Mouse (Mus musculus) large intestine, adult 2 months (tissue): ENCODE measurements around the gene Psme2. TPM values are rescaled to one million over a fixed set of nuclear protein-coding genes. Genes with fewer than 3 reads are reported as not detected.

Experiments
- DNase-seq: peaks from one replicate; pipeline ENCODE4 v3.0.0-alpha.2; 2012; ENCODE audit warnings: low read depth, low spot score
- WGBS: fragments of 180-500 bp; shearing (Covaris S2); methylation state at CpG from one replicate; pipeline ENCODE4 v1.1.7; 2018; 5-methylcytosine and 5-hydroxymethylcytosine counted together
- polyA plus RNA-seq: library from polyadenylated mRNA; depleted of rRNA; stranded (reverse); fragments of >200 nt; gene quantifications from 2 replicates; pipeline ENCODE4 v1.2.3, GENCODE M21; 2012

Gene Psme2
- polyA plus RNA-seq, 1 experiment: 357 TPM

DNA sequence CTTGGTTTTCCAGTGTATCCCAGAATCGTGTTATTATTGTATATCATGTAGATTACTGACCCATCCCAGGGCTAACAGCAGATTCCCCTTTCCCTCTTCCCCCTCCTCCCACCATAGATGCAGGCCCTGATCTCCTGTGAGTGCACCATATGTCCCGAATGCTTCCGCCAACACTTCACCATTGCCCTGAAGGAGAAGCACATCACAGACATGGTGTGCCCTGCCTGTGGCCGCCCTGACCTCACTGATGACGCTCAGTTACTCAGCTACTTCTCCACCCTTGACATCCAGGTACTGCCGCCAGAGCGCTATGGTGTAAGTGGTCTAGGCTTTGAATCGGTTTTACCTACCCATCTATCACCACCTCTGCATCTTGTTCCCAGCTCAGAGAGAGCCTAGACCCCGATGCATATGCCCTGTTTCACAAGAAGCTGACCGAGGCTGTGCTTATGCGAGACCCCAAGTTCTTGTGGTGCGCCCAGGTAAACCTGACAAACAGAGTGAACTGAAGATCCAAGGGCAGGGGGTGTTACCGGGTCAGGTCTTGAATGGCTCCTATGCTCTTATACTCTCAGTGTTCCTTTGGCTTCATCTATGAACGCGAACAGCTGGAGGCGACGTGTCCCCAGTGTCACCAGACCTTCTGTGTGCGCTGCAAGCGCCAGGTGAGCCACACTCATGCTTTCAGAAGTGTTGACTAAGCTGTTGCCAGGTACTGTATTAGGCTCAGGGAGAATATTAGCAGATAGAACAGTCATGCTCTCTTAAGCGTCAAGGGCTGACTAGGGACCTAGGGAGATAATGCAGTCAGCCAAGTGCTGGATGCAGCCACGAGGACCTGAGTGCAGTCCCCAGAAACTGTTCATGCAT is 7.8 kb upstream of the Psme2 start:
- no peak for DNase-seq
- WGBS: 93% methylated on average over 21 of the region's 21 CpGs

GRCm38 (mm10) chr14:55596036-55596690 is 5.2 kb upstream of the Psme2 start:
- WGBS: 89% methylated on average over 13 of the region's 13 CpGs
- no peak for DNase-seq

DNA sequence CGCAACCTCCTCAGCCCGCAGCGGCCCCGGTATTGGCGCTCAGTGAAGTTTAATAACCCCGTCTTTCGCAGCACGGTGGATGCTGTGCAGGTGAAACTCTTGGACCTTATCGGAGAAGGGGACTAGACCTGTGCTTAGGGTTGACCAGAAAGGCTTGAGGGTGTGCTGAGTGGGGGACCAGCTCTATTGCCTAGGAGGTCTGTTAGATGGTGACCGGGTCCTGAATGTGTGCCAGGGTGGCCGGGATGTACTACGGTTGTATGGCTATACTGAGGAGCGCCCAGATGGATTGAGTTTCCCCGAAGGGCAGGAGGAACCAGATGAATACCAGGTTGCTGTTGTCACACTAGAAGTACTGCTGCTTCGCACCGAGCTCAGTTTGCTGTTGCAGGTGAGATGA is 1.3 kb upstream of the Psme2 start:
- WGBS: 1% methylated on average over 16 of the region's 16 CpGs
- DNase-seq: no peak

DNA sequence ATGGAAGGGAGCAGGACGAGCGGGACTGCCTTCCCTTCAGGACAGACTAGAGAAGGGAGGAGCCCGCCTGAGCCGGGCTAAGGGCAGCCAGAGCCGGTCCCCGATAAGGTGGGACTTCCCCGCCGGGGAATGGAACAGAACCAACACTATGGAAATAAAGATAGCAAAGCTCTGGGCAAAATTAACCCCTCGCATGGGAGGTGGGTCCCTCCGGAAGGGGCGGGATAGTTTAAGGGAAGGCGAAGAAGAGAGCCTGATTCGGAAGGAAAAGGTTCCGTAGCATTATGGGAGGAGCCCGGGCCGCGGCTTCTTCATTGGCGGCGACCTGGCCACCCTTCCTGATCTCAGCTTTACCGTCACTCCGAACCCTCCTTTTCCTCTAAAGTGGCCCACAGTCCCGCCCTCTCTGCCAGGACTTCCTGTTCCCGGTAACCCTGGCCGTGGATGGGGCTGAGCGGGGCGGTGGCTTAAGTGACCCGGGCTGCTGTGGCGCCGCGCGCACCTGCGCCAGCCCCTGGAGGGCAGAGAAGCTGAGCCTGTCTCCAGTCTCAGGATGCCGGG is 498 bp upstream of the Psme2 start, which contains the start of gene Rnf31:
Gene Rnf31 (plus strand): TSS at position 378 of the 561 bp plus-strand sequence.
- DNase-seq: no peak
- WGBS: 1% methylated on average over 33 of the region's 33 CpGs

DNA sequence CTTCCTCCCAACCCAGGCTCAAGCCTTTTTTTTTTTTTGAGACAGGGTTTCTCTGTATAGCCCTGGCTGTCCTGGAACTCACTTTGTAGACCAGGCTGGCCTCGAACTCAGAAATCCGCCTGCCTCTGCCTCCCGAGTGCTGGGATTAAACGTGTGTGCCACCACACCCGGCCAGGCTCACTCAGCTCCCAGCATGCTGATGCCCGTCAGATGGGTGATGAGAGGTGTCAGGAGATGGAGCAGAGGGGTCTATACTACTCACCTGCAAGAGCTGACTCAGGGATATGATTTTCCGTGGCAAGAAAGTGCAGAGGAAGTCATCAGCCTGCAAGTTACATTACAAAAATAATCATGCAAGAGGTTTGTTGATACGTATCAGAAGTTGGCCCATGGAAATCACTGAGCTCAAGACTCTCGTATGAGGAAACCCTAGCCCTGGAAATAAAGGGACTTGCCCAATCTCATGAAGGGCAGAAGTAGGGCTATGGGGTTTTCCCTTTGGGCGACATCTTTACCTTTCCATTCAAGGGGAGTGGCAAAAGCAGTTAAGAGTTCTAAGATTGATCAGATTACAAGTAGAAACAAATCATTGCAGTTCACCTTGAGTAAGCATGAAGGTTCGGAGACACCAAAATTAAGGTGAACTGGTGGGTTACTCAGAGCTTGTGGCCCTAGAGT is 1.0 kb downstream of the Psme2 start:
- WGBS: 53% methylated on average over 11 of the region's 11 CpGs
- no peak for DNase-seq

GRCm38 (mm10) chr14:55589271-55589670 is 1.6 kb downstream of the Psme2 start:
- 93% methylated on average over 5 of the region's 5 CpGs for WGBS

DNA sequence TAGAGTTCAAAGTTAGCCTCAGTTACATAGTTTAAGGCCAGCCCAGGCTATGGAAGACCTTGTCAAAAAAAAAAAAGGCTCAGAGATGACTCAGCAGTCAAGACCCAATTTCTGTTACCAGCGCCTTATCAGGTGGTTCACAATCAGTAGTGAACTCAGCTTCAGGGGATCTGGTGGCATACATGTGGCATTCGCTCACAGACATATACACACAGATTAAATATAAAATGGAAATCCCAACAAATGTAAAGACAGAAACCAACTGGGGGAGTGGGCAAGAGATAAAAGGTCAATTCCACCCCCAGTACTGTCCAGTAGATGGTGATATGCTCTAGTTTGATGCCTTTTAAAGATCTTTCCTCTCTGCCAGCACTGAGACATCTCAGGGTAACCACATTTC is 4.8 kb downstream of the Psme2 start:
- DNase-seq: no peak
- WGBS: 89% methylated on average over 2 of the region's 2 CpGs

More at GRCm38 (mm10) chr14:55589271-55589670, 1.6 kb downstream of the Psme2 start:
- no peak for DNase-seq

- DNase-seq: no peak
Observed at GRCm38 (mm10) chr14:55585566-55585960, 5.3 kb downstream of the Psme2 start.

GRCm38 (mm10) chr14:55584702-55585565 is 6.0 kb downstream of the Psme2 start, which contains the start of gene Emc9:
Gene Emc9, minus strand, starts transcription at chr14:55585302.
- no peak for DNase-seq
- 8% methylated on average over 43 of the region's 43 CpGs for WGBS

More at GRCm38 (mm10) chr14:55585566-55585960, 5.3 kb downstream of the Psme2 start:
- 20% methylated on average over 6 of the region's 6 CpGs for WGBS

DNA sequence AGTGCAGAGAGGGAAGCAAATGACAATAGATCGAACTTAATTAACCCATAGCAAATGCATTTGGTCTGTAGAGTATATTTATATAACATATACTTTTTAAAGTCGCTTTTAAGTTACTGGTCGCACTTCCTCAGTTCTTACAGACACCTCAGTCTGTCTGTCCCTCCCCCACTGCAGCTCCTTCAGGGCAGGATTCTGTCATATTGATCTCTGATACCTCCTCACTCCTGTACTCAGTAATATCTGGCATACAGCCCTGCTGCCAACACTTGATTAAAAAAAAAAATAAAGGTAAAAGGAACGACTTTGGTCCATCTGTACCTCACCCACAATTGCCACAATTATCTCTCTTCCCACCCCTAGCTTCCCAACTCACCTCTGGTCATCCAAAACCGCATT is 6.6 kb downstream of the Psme2 start:
- 49% methylated on average over 5 of the region's 5 CpGs for WGBS
- no peak for DNase-seq

GRCm38 (mm10) chr14:55581981-55582681 is 8.8 kb downstream of the Psme2 start:
- DNase-seq: no peak
- WGBS: 66% methylated on average over 9 of the region's 9 CpGs

DNA sequence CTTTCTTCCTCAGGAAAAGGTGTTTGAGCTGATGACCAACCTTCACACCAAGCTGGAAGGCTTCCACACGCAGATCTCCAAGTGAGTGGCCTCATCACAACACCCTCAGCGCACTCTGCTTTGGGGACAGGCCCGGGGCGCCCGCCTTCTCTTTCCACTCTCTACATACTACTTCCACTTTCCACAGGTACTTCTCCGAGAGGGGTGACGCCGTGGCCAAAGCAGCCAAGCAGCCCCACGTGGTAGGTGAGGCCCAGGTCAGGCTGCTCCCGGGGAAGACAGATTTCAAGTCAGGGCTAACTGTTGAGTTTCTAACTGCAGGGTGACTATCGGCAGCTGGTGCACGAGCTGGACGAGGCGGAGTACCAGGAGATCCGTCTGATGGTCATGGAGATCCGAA is 10.2 kb downstream of the Psme2 start:
- 92% methylated on average over 16 of the region's 16 CpGs for WGBS
- no peak for DNase-seq

DNA sequence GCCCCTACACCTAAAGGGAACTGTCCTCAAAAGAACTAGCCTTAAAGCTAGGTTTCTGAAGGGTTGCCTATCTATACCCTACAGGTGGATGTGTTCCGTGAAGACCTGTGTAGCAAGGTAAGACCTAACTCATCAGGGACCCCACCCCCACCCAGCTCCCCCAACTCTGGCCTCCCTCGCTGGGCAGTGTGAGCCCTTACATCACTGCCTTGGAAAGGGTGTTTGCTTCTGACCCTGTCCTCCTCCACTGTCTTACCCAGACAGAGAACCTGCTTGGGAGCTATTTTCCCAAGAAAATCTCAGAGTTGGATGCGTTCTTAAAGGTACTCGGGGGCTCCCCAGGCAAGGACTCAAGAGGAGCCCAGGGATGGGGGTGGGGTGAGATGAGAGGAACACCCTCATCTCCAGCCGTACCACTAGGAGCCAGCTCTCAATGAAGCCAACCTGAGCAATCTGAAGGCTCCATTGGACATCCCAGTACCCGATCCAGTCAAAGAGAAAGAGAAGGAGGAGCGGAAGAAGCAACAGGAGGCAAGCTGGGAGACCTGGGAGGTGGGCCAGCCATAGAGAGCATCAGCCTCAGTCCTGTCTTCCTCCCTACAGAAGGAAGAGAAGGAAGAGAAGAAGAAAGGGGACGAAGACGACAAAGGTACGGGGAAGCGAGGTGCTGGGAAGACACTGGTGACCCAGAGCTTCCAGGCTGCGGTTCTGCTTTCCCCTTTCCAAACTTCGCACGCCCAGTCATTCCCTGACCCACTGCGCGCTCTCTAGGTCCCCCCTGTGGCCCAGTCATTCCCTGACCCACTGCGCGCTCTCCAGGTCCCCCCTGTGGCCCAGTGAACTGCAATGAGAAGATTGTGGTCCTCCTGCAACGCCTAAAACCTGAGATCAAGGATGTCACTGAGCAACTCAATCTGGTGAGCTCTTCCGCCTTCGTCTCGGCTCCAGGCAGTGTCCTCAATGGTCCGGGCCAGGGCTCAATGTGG is 11.1 kb downstream of the Psme2 start:
- 92% methylated on average over 23 of the region's 23 CpGs for WGBS
- no peak for DNase-seq

GRCm38 (mm10) chr14:55578668-55579269 is 12.1 kb downstream of the Psme2 start:
- no peak for DNase-seq
- WGBS: 13% methylated on average over 6 of the region's 6 CpGs

GRCm38 (mm10) chr14:55577871-55578667 is 12.8 kb downstream of the Psme2 start, which contains the start of gene Psme1:
Gene Psme1, plus strand, starts transcription at chr14:55578123.
- under 1% methylated on average over 32 of the region's 32 CpGs for WGBS
- DNase-seq: no peak

DNA sequence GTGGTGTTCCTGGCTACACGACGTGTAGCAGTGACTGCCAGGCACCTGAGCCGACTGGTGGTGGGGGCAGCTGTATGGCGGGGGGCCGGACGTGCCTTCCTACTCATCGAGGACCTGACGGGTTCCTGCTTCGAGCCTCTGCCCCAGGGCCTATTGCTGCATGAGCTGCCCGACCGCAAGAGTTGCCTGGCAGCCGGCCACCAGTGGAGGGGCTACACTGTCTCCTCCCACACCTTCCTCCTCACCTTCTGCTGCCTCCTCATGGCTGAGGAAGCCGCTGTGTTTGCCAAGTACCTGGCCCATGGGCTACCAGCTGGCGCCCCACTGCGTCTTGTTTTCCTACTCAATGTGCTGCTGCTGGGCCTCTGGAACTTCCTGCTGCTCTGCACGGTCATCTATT is 14.5 kb downstream of the Psme2 start:
- DNase-seq: no peak
- 77% methylated on average over 16 of the region's 16 CpGs for WGBS
